Mouse (Mus musculus) kidney, postnatal 25 days (tissue): ENCODE measurements at regions not wholly inside any gene's neighbourhood (a gene's known extent, or its start where the extent isn't known, plus 50 kb on each side); places are given as distances from the start of the nearest gene placed in this dataset.

Source experiments
- DNase-seq, 2 experiments: peaks; one replicate each; pipeline ENCODE4 v3.0.0; 2021; ENCODE audit warnings: mixed read lengths in 2 of 2

GRCm38 (mm10) chr16:5374818-5375605 is 119.2 kb upstream of the Eef2kmt start:
- peak in 1 of 2 experiments; percentile 61 for DNase-seq

- no peak for DNase-seq
Measured at GRCm38 (mm10) chr16:5371175-5371893, 115.6 kb upstream of the Eef2kmt start.

GRCm38 (mm10) chr16:5370496-5370895 is 114.7 kb upstream of the Eef2kmt start:
- no peak for DNase-seq

- DNase-seq = no peak
Measured at GRCm38 (mm10) chr16:5368897-5369558, 113.2 kb upstream of the Eef2kmt start.

GRCm38 (mm10) chr16:5368357-5368756 is 112.6 kb upstream of the Eef2kmt start:
- DNase-seq = no peak

GRCm38 (mm10) chr16:5367581-5368119 is 111.9 kb upstream of the Eef2kmt start:
- peak in 1 of 2 experiments; percentile 11 for DNase-seq

GRCm38 (mm10) chr16:5366021-5366420 is 110.2 kb upstream of the Eef2kmt start:
- DNase-seq = no peak

GRCm38 (mm10) chr16:5363007-5363570 is 107.3 kb upstream of the Eef2kmt start:
- DNase-seq = no peak

GRCm38 (mm10) chr16:5359193-5359592 is 103.4 kb upstream of the Eef2kmt start:
- no peak for DNase-seq

- no peak for DNase-seq
Measured at GRCm38 (mm10) chr16:5353881-5354280, 98.1 kb upstream of the Eef2kmt start.

GRCm38 (mm10) chr16:5351890-5352571 is 96.2 kb upstream of the Eef2kmt start:
- DNase-seq = peak; percentile 30 to 54

GRCm38 (mm10) chr16:5347151-5347550 is 91.4 kb upstream of the Eef2kmt start:
- DNase-seq = no peak

GRCm38 (mm10) chr16:5342326-5342725 is 86.5 kb upstream of the Eef2kmt start:
- no peak for DNase-seq

- DNase-seq = peak in 1 of 2 experiments; percentile 11
Measured at GRCm38 (mm10) chr16:5316271-5316670, 60.5 kb upstream of the Eef2kmt start.

- no peak for DNase-seq
Measured at GRCm38 (mm10) chr16:5313261-5313660, 57.5 kb upstream of the Eef2kmt start.

- DNase-seq = no peak
Measured at GRCm38 (mm10) chr16:5311456-5311855, 55.7 kb upstream of the Eef2kmt start.

GRCm38 (mm10) chr16:5310736-5311135 is 55.0 kb upstream of the Eef2kmt start:
- DNase-seq = no peak

GRCm38 (mm10) chr16:5307761-5308160 is 52.0 kb upstream of the Eef2kmt start:
- DNase-seq = no peak

GRCm38 (mm10) chr16:5307249-5307605 is 51.4 kb upstream of the Eef2kmt start:
- DNase-seq = no peak

GRCm38 (mm10) chr16:5306588-5307248 is 50.9 kb upstream of the Eef2kmt start:
- DNase-seq = peak; percentile 82 to 91
